Mouse (Mus musculus): ENCODE results near the gene Rasgrp1. TPM values are rescaled to one million over a fixed set of nuclear protein-coding genes. Genes with fewer than 3 reads are reported as not detected.

The Rasgrp1 gene
- polyA plus RNA-seq, 1 experiment from 2014 or later = 0.57 TPM

GRCm38 (mm10) chr2:117352305-117353123, 9.7 kb upstream of the Rasgrp1 start:
- H3K9me3 ChIP-seq (replicated peaks) = no peaks in the 10 kb centered on the region
- peaks cover 34% of the 10 kb centered on the region for H3K4me1 ChIP-seq
- 0 out of 2 replicates have a peak, but pooled peaks cover 3% of the 10 kb centered on the region for H3K27me3 ChIP-seq (ENCODE audit: low read depth, poor library complexity, severe bottlenecking)
- no peaks in the 10 kb centered on the region for H3K36me3 ChIP-seq
- peak; percentile 30 for DNase-seq (ENCODE audit: low spot score)
- no peak overlapping the region for H3K27ac ChIP-seq (replicated peaks)
- WGBS = 51% methylated on average over 9 of the region's 9 CpGs
- H3K4me3 ChIP-seq = no peak overlapping the region

DNA sequence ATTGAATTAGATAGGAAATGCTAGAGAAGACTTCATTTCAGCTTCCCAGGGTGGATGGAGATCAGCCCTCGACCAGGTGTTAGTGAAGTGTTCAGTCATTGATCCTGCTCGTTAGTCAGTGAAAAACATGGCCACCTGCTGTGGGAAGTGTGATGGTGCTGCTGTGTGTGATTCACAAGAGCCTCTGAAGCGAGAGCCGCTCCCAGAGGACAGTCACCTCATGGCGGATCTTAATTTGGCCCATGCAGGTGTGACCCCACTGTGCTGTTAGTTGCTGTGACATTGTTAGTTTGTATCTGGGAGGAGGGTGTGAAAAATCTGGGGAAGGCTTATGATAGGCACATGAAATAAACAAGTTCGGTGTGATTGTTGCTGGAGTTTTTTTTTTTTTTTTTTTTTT, 7.3 kb upstream of the Rasgrp1 start:
- H3K4me1 ChIP-seq = peaks cover 34% of the 10 kb centered on the region
- H3K9me3 ChIP-seq (replicated peaks) = no peaks in the 10 kb centered on the region
- H3K36me3 ChIP-seq = no peaks in the 10 kb centered on the region
- no peak for DNase-seq (ENCODE audit: low spot score)
- no peak overlapping the region for H3K27ac ChIP-seq (replicated peaks)
- WGBS = 62% methylated on average over 6 of the region's 6 CpGs
- no peak overlapping the region for H3K4me3 ChIP-seq
- H3K27me3 ChIP-seq (ENCODE audit: low read depth, poor library complexity, severe bottlenecking) = peaks cover 4% of the 10 kb centered on the region; the same call in 1 of the 2 replicates

DNA sequence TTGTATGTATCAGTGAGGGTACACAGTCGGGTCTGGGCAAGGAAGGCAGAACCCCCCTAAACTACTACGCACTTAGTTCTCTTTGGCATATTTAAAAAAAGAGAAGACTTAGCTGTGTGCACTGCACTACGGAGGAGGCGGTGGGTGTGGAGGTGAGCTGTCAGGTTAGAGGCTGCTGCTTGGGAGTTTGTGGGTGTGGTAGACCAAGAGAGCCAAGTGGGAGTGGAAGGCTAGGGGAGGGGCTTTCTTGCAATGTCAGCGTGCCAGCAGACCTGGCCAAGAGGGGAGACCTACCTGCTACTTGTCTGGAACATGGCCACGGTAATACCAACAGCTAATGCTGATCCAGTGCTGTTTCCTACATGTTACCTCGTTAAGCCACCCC, 431 bp upstream of the Rasgrp1 start:
- H3K27me3 ChIP-seq (ENCODE audit: low read depth, poor library complexity, severe bottlenecking) = peaks cover 44% of the 10 kb centered on the region
- no peak overlapping the region for H3K27ac ChIP-seq (replicated peaks)
- peak overlapping the region; percentile 74 for H3K4me3 ChIP-seq
- 43% methylated on average over 7 of the region's 7 CpGs for WGBS
- DNase-seq (ENCODE audit: low spot score) = no peak
- no peaks in the 10 kb centered on the region for H3K9me3 ChIP-seq (replicated peaks)
- no peaks in the 10 kb centered on the region for H3K36me3 ChIP-seq
- peaks cover 20% of the 10 kb centered on the region for H3K4me1 ChIP-seq

GRCm38 (mm10) chr2:117342090-117342546, 683 bp downstream of the Rasgrp1 start:
- Histone ChIP-seq H3K36me3 (no peaks in the 10 kb centered on the region), H3K4me1 (peaks cover 15% of the 10 kb centered on the region), H3K9me3 (replicated peaks) (no peaks in the 10 kb centered on the region), H3K27ac (replicated peaks) (peak overlapping the region; percentile 65), H3K4me3 (peak overlapping the region; percentile 74), H3K27me3 (ENCODE audit: low read depth, poor library complexity, severe bottlenecking) (peaks cover 44% of the 10 kb centered on the region)
- DNase-seq (ENCODE audit: low spot score) = peak; percentile 82
- WGBS = 1% methylated on average over 19 of the region's 19 CpGs

DNA sequence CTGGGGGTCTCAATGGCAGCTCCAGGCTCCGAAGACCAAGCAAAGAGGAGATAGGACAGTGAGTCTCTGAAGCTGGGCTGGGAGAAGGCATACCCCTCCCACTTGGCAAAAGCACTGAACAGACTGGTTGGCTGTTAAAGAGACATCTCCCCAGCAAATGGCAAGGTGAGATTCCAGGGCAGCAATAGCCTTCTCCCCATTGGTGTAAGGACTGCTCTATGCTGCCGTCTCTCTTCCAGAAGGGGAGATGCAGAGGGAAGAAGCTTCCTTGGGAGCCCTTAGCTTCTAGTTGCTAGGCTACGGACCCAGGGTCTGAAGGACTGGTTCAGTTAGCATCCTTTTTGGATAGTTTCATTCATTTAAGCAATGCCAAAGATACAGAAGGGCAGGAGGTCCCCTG, 4.3 kb downstream of the Rasgrp1 start:
- no peak for DNase-seq (ENCODE audit: low spot score)
- H3K9me3 ChIP-seq (replicated peaks) = no peaks in the 10 kb centered on the region
- H3K36me3 ChIP-seq = no peaks in the 10 kb centered on the region
- 69% methylated on average over 3 of the region's 3 CpGs for WGBS
- no peak overlapping the region for H3K27ac ChIP-seq (replicated peaks)
- H3K4me3 ChIP-seq = no peak overlapping the region
- peaks cover 23% of the 10 kb centered on the region for H3K4me1 ChIP-seq
- peaks cover 26% of the 10 kb centered on the region for H3K27me3 ChIP-seq (ENCODE audit: low read depth, poor library complexity, severe bottlenecking)

- 96% methylated on average over 7 of the region's 7 CpGs for WGBS
- Histone ChIP-seq H3K9me3 (replicated peaks) (no peaks in the 10 kb centered on the region), H3K4me3 (no peak overlapping the region), H3K36me3 (no peaks in the 10 kb centered on the region), H3K4me1 (peaks cover 20% of the 10 kb centered on the region), H3K27me3 (ENCODE audit: low read depth, poor library complexity, severe bottlenecking) (peaks cover 20% of the 10 kb centered on the region), H3K27ac (replicated peaks) (no peak overlapping the region)
- no peak for DNase-seq (ENCODE audit: low spot score)
Measured at GRCm38 (mm10) chr2:117337902-117338301, 4.9 kb downstream of the Rasgrp1 start.

DNA sequence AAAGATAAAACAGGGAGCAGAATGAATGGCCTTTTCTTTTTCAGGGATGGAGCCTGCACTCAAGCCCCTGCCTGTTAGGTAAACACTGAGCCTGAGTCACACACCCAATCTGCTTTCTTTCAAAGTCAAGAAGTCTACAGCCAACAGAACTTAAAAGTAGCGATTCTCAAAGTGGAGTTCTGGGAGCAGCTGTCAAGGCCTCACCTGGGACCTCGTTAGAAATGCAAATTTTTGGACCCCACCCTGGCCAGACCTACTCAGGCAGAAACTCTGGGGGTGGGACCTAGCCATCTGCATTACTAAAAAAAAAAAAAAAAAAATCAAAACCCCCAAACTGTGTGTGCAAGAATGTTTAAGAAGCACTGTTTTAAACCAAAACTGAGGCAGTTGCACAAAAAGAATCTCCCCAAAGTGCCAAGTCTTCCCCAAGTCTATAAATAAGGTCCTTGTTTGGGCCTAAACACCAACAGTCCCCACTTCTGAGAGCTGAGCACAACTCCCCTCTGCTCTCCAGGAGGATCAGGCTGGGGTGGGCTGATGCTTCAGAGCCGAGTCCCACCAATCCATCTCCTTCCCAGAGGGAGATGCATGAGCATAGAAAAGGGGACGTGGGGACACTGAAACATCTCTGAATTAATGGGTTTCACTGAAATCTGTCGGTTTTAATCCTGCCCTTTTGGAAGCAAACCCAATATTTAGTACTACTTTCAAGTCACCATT, 5.7 kb downstream of the Rasgrp1 start:
- peaks cover 12% of the 10 kb centered on the region for H3K4me1 ChIP-seq
- 68% methylated on average over 5 of the region's 5 CpGs for WGBS
- H3K9me3 ChIP-seq (replicated peaks) = no peaks in the 10 kb centered on the region
- no peaks in the 10 kb centered on the region for H3K36me3 ChIP-seq
- no peak for DNase-seq (ENCODE audit: low spot score)
- peaks cover 12% of the 10 kb centered on the region for H3K27me3 ChIP-seq (ENCODE audit: low read depth, poor library complexity, severe bottlenecking)
- no peak overlapping the region for H3K4me3 ChIP-seq
- H3K27ac ChIP-seq (replicated peaks) = no peak overlapping the region

DNA sequence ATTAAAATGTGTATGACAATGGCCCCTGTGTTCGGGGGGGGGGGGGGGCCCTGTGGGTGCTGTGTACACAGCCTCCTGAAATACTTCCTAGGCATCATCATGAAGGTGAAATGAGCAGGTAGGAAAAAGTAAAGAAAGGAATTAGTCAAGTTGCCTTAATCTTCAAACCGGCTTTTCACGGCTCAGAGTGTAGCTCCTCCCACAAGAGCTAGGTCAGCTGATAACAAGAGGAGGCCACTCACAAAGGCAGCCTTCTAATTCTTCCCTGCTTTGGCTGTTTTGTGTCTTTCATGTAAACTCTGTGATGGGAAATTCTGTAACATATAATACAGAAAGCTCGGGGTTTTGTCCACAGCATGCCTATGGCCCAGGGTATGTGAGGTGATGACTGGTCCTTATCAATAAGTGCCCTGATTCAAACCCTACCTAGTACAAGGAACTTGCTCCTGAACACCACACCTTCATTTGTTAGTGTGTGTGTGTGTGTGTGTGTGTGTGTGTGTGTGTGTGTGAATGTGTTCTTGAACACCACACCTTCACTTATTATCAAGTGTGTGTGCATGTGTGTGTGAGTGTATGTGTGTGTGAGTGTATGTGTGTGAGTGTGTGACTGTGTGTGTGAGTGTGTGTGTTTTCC, 7.1 kb downstream of the Rasgrp1 start:
- DNase-seq (ENCODE audit: low spot score) = no peak

GRCm38 (mm10) chr2:117331634-117332033, 11.2 kb downstream of the Rasgrp1 start:
- Histone ChIP-seq H3K4me3 (no peak overlapping the region), H3K27me3 (ENCODE audit: low read depth, poor library complexity, severe bottlenecking) (no peaks in the 10 kb centered on the region), H3K9me3 (replicated peaks) (no peaks in the 10 kb centered on the region), H3K4me1 (peaks cover 8% of the 10 kb centered on the region), H3K27ac (replicated peaks) (no peak overlapping the region), H3K36me3 (no peaks in the 10 kb centered on the region)
- no peak for DNase-seq (ENCODE audit: low spot score)
- WGBS = 63% methylated on average over 5 of the region's 5 CpGs

More for the DNA sequence above, 7.1 kb downstream of the Rasgrp1 start:
- no peaks in the 10 kb centered on the region for H3K36me3 ChIP-seq
- H3K4me1 ChIP-seq = peaks cover 8% of the 10 kb centered on the region
- H3K9me3 ChIP-seq (replicated peaks) = no peaks in the 10 kb centered on the region
- WGBS = 41% methylated on average over 4 of the region's 4 CpGs
- no peaks in the 10 kb centered on the region for H3K27me3 ChIP-seq (ENCODE audit: low read depth, poor library complexity, severe bottlenecking)
- H3K27ac ChIP-seq (replicated peaks) = no peak overlapping the region
- no peak overlapping the region for H3K4me3 ChIP-seq

DNA sequence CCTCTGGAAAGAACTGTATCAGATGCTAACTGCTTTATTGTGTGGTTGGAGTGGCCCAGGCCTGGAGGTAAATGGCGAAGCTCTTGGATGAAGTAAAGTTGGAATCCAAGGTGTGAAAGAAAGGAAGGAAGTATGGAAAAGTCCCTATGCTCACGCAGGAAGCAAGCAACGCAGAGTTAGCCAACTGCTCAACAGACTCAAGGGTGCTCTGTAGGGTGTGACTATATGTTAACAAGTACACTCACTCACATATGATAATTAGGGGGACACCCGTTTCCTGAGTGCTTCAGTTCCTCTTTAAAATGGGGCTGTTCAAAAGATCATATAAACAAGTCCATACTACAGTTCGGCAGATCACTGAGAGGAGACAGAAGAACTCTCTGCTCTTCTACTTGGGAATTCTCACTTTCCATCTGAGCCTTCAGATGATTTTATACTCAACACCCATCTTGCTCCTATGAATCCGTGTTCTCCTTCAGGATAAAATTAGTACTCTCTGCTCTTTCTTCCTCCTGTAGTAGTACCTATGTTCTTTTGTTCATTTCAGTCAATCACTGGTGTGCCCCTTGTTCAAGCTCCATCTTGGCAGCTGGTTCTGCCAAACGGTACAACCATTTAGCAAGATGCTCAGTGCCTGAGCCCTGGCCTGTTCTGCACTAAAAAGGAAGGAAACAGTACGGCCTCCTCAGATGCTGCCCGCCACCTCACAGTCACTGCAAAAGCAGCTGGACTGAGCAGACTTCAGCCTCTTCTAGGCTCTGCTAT, 14.1 kb downstream of the Rasgrp1 start:
- no peaks in the 10 kb centered on the region for H3K9me3 ChIP-seq (replicated peaks)
- H3K36me3 ChIP-seq = no peaks in the 10 kb centered on the region
- H3K4me3 ChIP-seq = no peak overlapping the region
- DNase-seq (ENCODE audit: low spot score) = no peak
- 86% methylated on average over 9 of the region's 9 CpGs for WGBS
- no peaks in the 10 kb centered on the region for H3K4me1 ChIP-seq
- no peak overlapping the region for H3K27ac ChIP-seq (replicated peaks)
- no peaks in the 10 kb centered on the region for H3K27me3 ChIP-seq (ENCODE audit: low read depth, poor library complexity, severe bottlenecking)

DNA sequence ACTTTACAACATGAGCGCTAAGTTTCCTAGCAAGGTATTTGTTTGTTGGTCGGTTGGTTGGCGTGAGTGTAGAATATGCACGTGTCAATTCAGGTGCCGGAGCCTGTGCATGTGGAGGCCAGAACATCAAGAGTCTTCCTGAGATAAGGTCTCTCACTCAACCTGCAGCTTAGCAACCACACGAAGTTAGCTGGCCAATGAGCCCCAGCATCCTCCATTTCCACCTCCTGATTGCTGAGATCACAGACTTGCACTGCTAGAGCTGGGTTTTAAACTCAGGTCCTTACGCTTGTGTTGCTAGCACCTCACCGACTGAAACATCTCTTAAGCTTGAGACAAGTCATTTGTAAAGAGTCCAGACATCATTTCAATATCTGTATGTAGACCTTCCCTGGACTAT, 20.4 kb downstream of the Rasgrp1 start:
- Histone ChIP-seq H3K36me3 (no peaks in the 10 kb centered on the region), H3K4me1 (no peaks in the 10 kb centered on the region), H3K4me3 (no peak overlapping the region), H3K27ac (replicated peaks) (no peak overlapping the region), H3K9me3 (replicated peaks) (no peaks in the 10 kb centered on the region), H3K27me3 (ENCODE audit: low read depth, poor library complexity, severe bottlenecking) (no peaks in the 10 kb centered on the region)
- no peak for DNase-seq (ENCODE audit: low spot score)
- 87% methylated on average over 8 of the region's 8 CpGs for WGBS

DNA sequence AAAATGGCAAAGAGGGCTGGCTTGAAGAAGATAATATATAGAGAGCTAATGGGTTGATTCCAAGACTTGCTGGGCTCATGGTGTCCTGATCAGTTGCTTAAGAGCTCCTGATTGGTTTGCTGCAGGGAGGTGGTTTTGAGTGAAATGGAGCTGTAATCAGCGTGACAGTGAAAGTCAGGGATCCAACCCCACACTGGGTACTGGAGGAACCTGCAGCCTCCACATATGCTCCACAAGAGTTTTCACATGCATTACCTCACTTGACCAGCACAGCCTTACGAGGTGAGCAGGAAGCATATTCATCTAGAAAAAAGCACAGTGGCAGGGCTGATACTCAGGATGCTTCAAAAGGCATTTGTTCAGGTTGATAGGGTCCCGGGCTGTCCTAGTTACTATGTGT, 21.6 kb downstream of the Rasgrp1 start:
- Histone ChIP-seq H3K4me3 (no peak overlapping the region), H3K9me3 (replicated peaks) (peaks cover 5% of the 10 kb centered on the region; the same call in 1 of the 2 replicates), H3K27ac (replicated peaks) (no peak overlapping the region), H3K4me1 (no peaks in the 10 kb centered on the region), H3K36me3 (no peaks in the 10 kb centered on the region), H3K27me3 (ENCODE audit: low read depth, poor library complexity, severe bottlenecking) (no peaks in the 10 kb centered on the region)
- WGBS = 83% methylated on average over 3 of the region's 3 CpGs
- DNase-seq (ENCODE audit: low spot score) = no peak

Measured in midbrain, embryonic 10.5 days (tissue).